ENCODE assay signal across 22 mouse cellular contexts in genomic region chr13:76345941-76346340, GRCm38 (mm10). TPM values are rescaled to one million over a fixed set of nuclear protein-coding genes. Genes with fewer than 3 reads are reported as not detected.
A peak's percentile ranks its signal among the peaks of the same experiment; 100 is the strongest.
DNase-seq lines count a peak whose midpoint lies in the region; ATAC-seq and TF ChIP-seq lines count a peak whose summit lies in the region.
"Not testable (repeated sequence)": the region's sequence is repeated elsewhere in the genome, so short reads cannot be mapped to it uniquely, and the experiment has no call there.
"Had no signal": no experiment of that assay in that cellular context is flagged by ENCODE, and none has a peak within 500 bp of the region (broad histone marks: within the 10 kb centered on the region; RNA-seq: fewer than 3 reads in every experiment).

No protein-coding gene starts in this region.

- WGBS in cerebellum, adult 2 months: 71% methylated on average over 21 of the region's 21 CpGs
- 49% methylated on average over 19 of the region's 21 CpGs for WGBS in heart, embryonic 14.5 days
- 64% methylated on average over 18 of the region's 21 CpGs for WGBS in lung, embryonic 16.5 days

- H3K27ac ChIP-seq in ES-E14 (ENCODE audit: insufficient read depth, low read depth, low read length, poor library complexity, severe bottlenecking); cerebellum, adult 2 months (ENCODE audit: insufficient read depth, low read length); heart, embryonic 14.5 days (replicated peaks in 1 of 2; ENCODE audit: control insufficient read depth in 1 of 2, insufficient read depth in 1 of 2, low read depth in 2 of 2, low read length in 2 of 2); lung, embryonic 16.5 days (ENCODE audit: low read length): not testable (repeated sequence)

- not testable (repeated sequence) for DNase-seq in ES-E14 (ENCODE audit: low read depth, low spot score)
- DNase-seq in cerebellum, adult 11 months: peak; percentile 20
- DNase-seq in cerebellum, adult 2 months: peak; percentile 22 to 44
- DNase-seq in cerebellum, adult 9-11 months: peak; percentile 72
- peak; percentile 27 to 28 for DNase-seq in cerebellum, postnatal 36 days

- not testable (repeated sequence) for H3K4me1 ChIP-seq in ES-E14 (ENCODE audit: control insufficient read depth in 2 of 2, insufficient read depth in 2 of 2, low read length in 2 of 2, poor library complexity in 1 of 2); cerebellum, adult 2 months (ENCODE audit: control insufficient read depth, insufficient read depth, low read length); heart, embryonic 14.5 days (ENCODE audit: control insufficient read depth in 2 of 2, insufficient read depth in 2 of 2, low read length in 2 of 2); lung, embryonic 16.5 days (replicated peaks; ENCODE audit: control insufficient read depth, insufficient read depth, low read length)

- H3K36me3 ChIP-seq in ES-E14 (ENCODE audit: control insufficient read depth, insufficient read depth, low read length, poor library complexity, severe bottlenecking); heart, embryonic 14.5 days (ENCODE audit: control insufficient read depth, insufficient read depth, low read length); lung, embryonic 16.5 days (ENCODE audit: control insufficient read depth, insufficient read depth, low read length): not testable (repeated sequence)

- H3K9ac ChIP-seq in ES-E14 (ENCODE audit: insufficient read depth, low read depth, low read length, poor library complexity, severe bottlenecking): 0 out of 2 replicates have a peak overlapping the region, but pooled peaks have one; percentile 32
- H3K9ac ChIP-seq in heart, embryonic 14.5 days (ENCODE audit: low read length); lung, embryonic 16.5 days (ENCODE audit: low read length): not testable (repeated sequence)

- peak overlapping the region; percentile 33 to 37; a peak in 2 of 4 replicates for H3K4me3 ChIP-seq in ES-E14 (ENCODE audit: insufficient read depth in 1 of 2, low read depth in 1 of 2, low read length in 2 of 2, poor library complexity in 1 of 2, severe bottlenecking in 1 of 2)
- H3K4me3 ChIP-seq in cerebellum, adult 2 months (replicated peaks; ENCODE audit: insufficient read depth, low read depth, low read length); lung, embryonic 16.5 days (ENCODE audit: low read length): not testable (repeated sequence)
- peak overlapping the region; percentile 8 to 26; a peak in 2 of 4 replicates for H3K4me3 ChIP-seq in heart, embryonic 14.5 days (ENCODE audit: control insufficient read depth in 1 of 2, insufficient read depth in 1 of 2, low read depth in 1 of 2, low read length in 2 of 2)

- TF ChIP-seq POLR2A in cerebellum, adult 2 months (IDR thresholded peaks at IDR 0.05; ENCODE audit: borderline replicate concordance, insufficient read depth, low read length): not testable (repeated sequence)

- not testable (repeated sequence) for H3K27me3 ChIP-seq in cerebellum, adult 2 months (ENCODE audit: control insufficient read depth, insufficient read depth, low read length); heart, embryonic 14.5 days (ENCODE audit: control insufficient read depth, insufficient read depth, low read length); lung, embryonic 16.5 days (ENCODE audit: control insufficient read depth, insufficient read depth, low read depth, low read length)

- in situ Hi-C loops in ES-E14 (cut with MboI; ENCODE audit: low sequenced_read_pairs in 2 of 2, unreplicated experiment in 2 of 2): not testable (repeated sequence)

- TF ChIP-seq CTCF in cerebellum, adult 2 months (IDR thresholded peaks at IDR 0.05; ENCODE audit: borderline replicate concordance, insufficient read depth, low read depth, low read length): not testable (repeated sequence)

- peak overlapping the region; percentile 36 for H3K4me2 ChIP-seq in heart, embryonic 14.5 days (ENCODE audit: low read length)
- 0 out of 2 replicates have a peak overlapping the region, but pooled peaks have one; percentile 11 for H3K4me2 ChIP-seq in lung, embryonic 16.5 days (ENCODE audit: low read depth, low read length)

- not testable (repeated sequence) for H3K9me3 ChIP-seq in ES-E14 (ENCODE audit: control insufficient read depth, insufficient read depth, low read depth, low read length); heart, embryonic 14.5 days (ENCODE audit: control insufficient read depth, low read length); lung, embryonic 16.5 days (ENCODE audit: control insufficient read depth, low read length)

- ATAC-seq in heart, embryonic 14.5 days (ENCODE audit: insufficient number of reproducible peaks, insufficient read depth, low FRiP score, low read depth); lung, embryonic 16.5 days (ENCODE audit: low read depth): not testable (repeated sequence)

RNA-seq across cellular contexts. Expression of gene Mctp1, which starts 38.4 kb away (rescaled TPM):
- 0.21 and 0.80 TPM in 2 replicates for total RNA-seq in ES-E14 (2012; rRNA removed)
- 25.8 and 29.2 TPM in 2 replicates for polyA plus RNA-seq in cerebellum, adult 2 months (2012; rRNA removed)
- 0.45 and 0.57 TPM in 2 replicates for polyA plus RNA-seq in heart, embryonic 14.5 days (2014; fragmentation: Nextera tagmentation; extraction: Ambion mirVana)
- polyA plus RNA-seq in lung, embryonic 16.5 days (2015; fragmentation: Nextera tagmentation; extraction: Ambion mirVana): 0.63 and 0.82 TPM in 2 replicates
- polyA plus RNA-seq: erythroblast, embryonic 14.5 days had no signal

RNA-seq across cellular contexts. Expression of gene Fam81b, which starts 41.1 kb away (rescaled TPM):
- total RNA-seq in ES-E14 (2012; rRNA removed): not detected in 2 replicates
- 0.11 and 0.44 TPM in 2 replicates for polyA plus RNA-seq in cerebellum, adult 2 months (2012; rRNA removed)
- not detected in 2 replicates for polyA plus RNA-seq in heart, embryonic 14.5 days (2014; fragmentation: Nextera tagmentation; extraction: Ambion mirVana)
- polyA plus RNA-seq in lung, embryonic 16.5 days (2015; fragmentation: Nextera tagmentation; extraction: Ambion mirVana): 0.75 and 0.93 TPM in 2 replicates
- total RNA-seq: adrenal gland, adult 18-20 months; adrenal gland, postnatal 10 days; adrenal gland, postnatal 36 days; CH12.LX; gastrocnemius, postnatal 25 days; heart, adult 18-20 months; heart, postnatal 25 days had no signal
- polyA plus RNA-seq: embryonic facial prominence, embryonic 10.5 days; embryonic facial prominence, embryonic 13.5 days; erythroblast, embryonic 14.5 days; heart, postnatal 0 days; intestine, embryonic 14.5 days; intestine, postnatal 0 days; kidney, adult 2 months; kidney, embryonic 14.5 days had no signal

Comparison
In these comparisons a context has a peak if more than half of its experiments do, and no peak if none do; other contexts are left out.
1. RNA of gene Mctp1, which starts 38.4 kb away (polyA plus RNA-seq): 25.8 to 29.2 TPM in cerebellum, adult 2 months; 0.63 to 0.82 TPM in lung, embryonic 16.5 days and 0.45 to 0.57 TPM in heart, embryonic 14.5 days; every median in the first group is over 10 times any median in the second.